Mouse (Mus musculus): ENCODE data around the gene Nrap. TPM values are rescaled to one million over a fixed set of nuclear protein-coding genes. Genes with fewer than 3 reads are reported as not detected.

The Nrap gene
- polyA plus RNA-seq, 1 experiment: 0.07 TPM

- no peak for TF ChIP-seq POLR2A (IDR thresholded peaks at IDR 0.05; ENCODE audit: control insufficient read depth, low read depth, low read length)
- TF ChIP-seq CTCF (IDR thresholded peaks at IDR 0.05; ENCODE audit: control insufficient read depth, insufficient read depth, insufficient replicate concordance, low read depth, low read length): no peak
- H3K4me3 ChIP-seq (ENCODE audit: control insufficient read depth, low read depth, low read length): no peak overlapping the region
- no peaks in the 10 kb centered on the region for H3K27me3 ChIP-seq (ENCODE audit: control insufficient read depth, insufficient read depth, low read length)
- no peaks in the 10 kb centered on the region for H3K36me3 ChIP-seq (ENCODE audit: control insufficient read depth, insufficient read depth, low read length)
- peaks cover 2% of the 10 kb centered on the region; the same call in 1 of the 2 replicates for H3K4me1 ChIP-seq (ENCODE audit: control insufficient read depth, insufficient read depth, low read length)
- no peak overlapping the region for H3K27ac ChIP-seq (ENCODE audit: control insufficient read depth, insufficient read depth, low read depth, low read length)
Observed at GRCm38 (mm10) chr19:56385546-56385945, 4.3 kb downstream of the Nrap start.

GRCm38 (mm10) chr19:56381407-56381806 is 8.4 kb downstream of the Nrap start:
- Histone ChIP-seq H3K27ac (ENCODE audit: control insufficient read depth, insufficient read depth, low read depth, low read length) (no peak overlapping the region), H3K4me3 (ENCODE audit: control insufficient read depth, low read depth, low read length) (no peak overlapping the region), H3K36me3 (ENCODE audit: control insufficient read depth, insufficient read depth, low read length) (no peaks in the 10 kb centered on the region), H3K27me3 (ENCODE audit: control insufficient read depth, insufficient read depth, low read length) (no peaks in the 10 kb centered on the region), H3K4me1 (ENCODE audit: control insufficient read depth, insufficient read depth, low read length) (peaks cover 2% of the 10 kb centered on the region; the same call in 1 of the 2 replicates)
- TF ChIP-seq POLR2A (IDR thresholded peaks at IDR 0.05; ENCODE audit: control insufficient read depth, low read depth, low read length): no peak
- no peak for TF ChIP-seq CTCF (IDR thresholded peaks at IDR 0.05; ENCODE audit: control insufficient read depth, insufficient read depth, insufficient replicate concordance, low read depth, low read length)

GRCm38 (mm10) chr19:56380341-56380740 is 9.5 kb downstream of the Nrap start:
- Histone ChIP-seq H3K36me3 (ENCODE audit: control insufficient read depth, insufficient read depth, low read length) (no peaks in the 10 kb centered on the region), H3K27me3 (ENCODE audit: control insufficient read depth, insufficient read depth, low read length) (no peaks in the 10 kb centered on the region), H3K4me1 (ENCODE audit: control insufficient read depth, insufficient read depth, low read length) (peaks cover 2% of the 10 kb centered on the region; the same call in 1 of the 2 replicates), H3K27ac (ENCODE audit: control insufficient read depth, insufficient read depth, low read depth, low read length) (no peak overlapping the region), H3K4me3 (ENCODE audit: control insufficient read depth, low read depth, low read length) (no peak overlapping the region)
- TF ChIP-seq POLR2A (IDR thresholded peaks at IDR 0.05; ENCODE audit: control insufficient read depth, low read depth, low read length): no peak
- TF ChIP-seq CTCF (IDR thresholded peaks at IDR 0.05; ENCODE audit: control insufficient read depth, insufficient read depth, insufficient replicate concordance, low read depth, low read length): no peak

GRCm38 (mm10) chr19:56378554-56379172 is 11.2 kb downstream of the Nrap start:
- Histone ChIP-seq H3K27ac (ENCODE audit: control insufficient read depth, insufficient read depth, low read depth, low read length) (no peak overlapping the region), H3K4me3 (ENCODE audit: control insufficient read depth, low read depth, low read length) (no peak overlapping the region), H3K36me3 (ENCODE audit: control insufficient read depth, insufficient read depth, low read length) (no peaks in the 10 kb centered on the region), H3K4me1 (ENCODE audit: control insufficient read depth, insufficient read depth, low read length) (peaks cover 2% of the 10 kb centered on the region; the same call in 1 of the 2 replicates), H3K27me3 (ENCODE audit: control insufficient read depth, insufficient read depth, low read length) (no peaks in the 10 kb centered on the region)
- TF ChIP-seq POLR2A (IDR thresholded peaks at IDR 0.05; ENCODE audit: control insufficient read depth, low read depth, low read length) (no peak), CTCF (IDR thresholded peaks at IDR 0.05; ENCODE audit: control insufficient read depth, insufficient read depth, insufficient replicate concordance, low read depth, low read length) (no peak)

GRCm38 (mm10) chr19:56378007-56378406 is 11.8 kb downstream of the Nrap start:
- TF ChIP-seq CTCF (IDR thresholded peaks at IDR 0.05; ENCODE audit: control insufficient read depth, insufficient read depth, insufficient replicate concordance, low read depth, low read length) (no peak), POLR2A (IDR thresholded peaks at IDR 0.05; ENCODE audit: control insufficient read depth, low read depth, low read length) (no peak)

GRCm38 (mm10) chr19:56374011-56374410 is 15.8 kb downstream of the Nrap start:
- no peak for TF ChIP-seq POLR2A (IDR thresholded peaks at IDR 0.05; ENCODE audit: control insufficient read depth, low read depth, low read length)
- TF ChIP-seq CTCF (IDR thresholded peaks at IDR 0.05; ENCODE audit: control insufficient read depth, insufficient read depth, insufficient replicate concordance, low read depth, low read length): no peak
- H3K27ac ChIP-seq (ENCODE audit: control insufficient read depth, insufficient read depth, low read depth, low read length): no peak overlapping the region
- no peak overlapping the region for H3K4me3 ChIP-seq (ENCODE audit: control insufficient read depth, low read depth, low read length)
- H3K4me1 ChIP-seq (ENCODE audit: control insufficient read depth, insufficient read depth, low read length): no peaks in the 10 kb centered on the region
- H3K27me3 ChIP-seq (ENCODE audit: control insufficient read depth, insufficient read depth, low read length): no peaks in the 10 kb centered on the region
- H3K36me3 ChIP-seq (ENCODE audit: control insufficient read depth, insufficient read depth, low read length): no peaks in the 10 kb centered on the region

More at GRCm38 (mm10) chr19:56378007-56378406, 11.8 kb downstream of the Nrap start:
- Histone ChIP-seq H3K4me3 (ENCODE audit: control insufficient read depth, low read depth, low read length) (no peak overlapping the region), H3K4me1 (ENCODE audit: control insufficient read depth, insufficient read depth, low read length) (no peaks in the 10 kb centered on the region), H3K27me3 (ENCODE audit: control insufficient read depth, insufficient read depth, low read length) (no peaks in the 10 kb centered on the region), H3K27ac (ENCODE audit: control insufficient read depth, insufficient read depth, low read depth, low read length) (no peak overlapping the region), H3K36me3 (ENCODE audit: control insufficient read depth, insufficient read depth, low read length) (no peaks in the 10 kb centered on the region)

DNA sequence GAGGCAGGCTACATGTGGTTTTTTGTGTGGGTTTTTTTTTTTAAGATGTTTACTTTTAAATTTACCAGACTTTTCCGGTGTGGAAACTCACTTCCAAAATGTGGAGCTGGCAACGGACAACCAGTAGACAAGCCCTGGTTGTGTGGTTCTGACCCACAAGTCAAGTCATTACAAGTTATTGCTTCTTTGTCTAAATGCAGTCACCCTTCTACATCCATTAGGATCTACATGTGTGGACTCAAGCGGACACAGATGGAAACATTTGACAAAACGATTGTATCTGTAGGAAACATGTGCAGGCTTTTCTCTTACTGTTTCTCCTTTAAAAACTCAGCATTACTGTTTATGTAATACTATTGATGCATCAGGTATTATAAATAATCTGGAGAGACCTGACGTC is 16.6 kb downstream of the Nrap start:
- no peaks in the 10 kb centered on the region for H3K4me1 ChIP-seq (ENCODE audit: control insufficient read depth, insufficient read depth, low read length)
- TF ChIP-seq CTCF (IDR thresholded peaks at IDR 0.05; ENCODE audit: control insufficient read depth, insufficient read depth, insufficient replicate concordance, low read depth, low read length) (no peak), POLR2A (IDR thresholded peaks at IDR 0.05; ENCODE audit: control insufficient read depth, low read depth, low read length) (no peak)
- no peaks in the 10 kb centered on the region for H3K36me3 ChIP-seq (ENCODE audit: control insufficient read depth, insufficient read depth, low read length)

More for the DNA sequence above, 16.6 kb downstream of the Nrap start:
- no peaks in the 10 kb centered on the region for H3K27me3 ChIP-seq (ENCODE audit: control insufficient read depth, insufficient read depth, low read length)
- no peak overlapping the region for H3K4me3 ChIP-seq (ENCODE audit: control insufficient read depth, low read depth, low read length)
- H3K27ac ChIP-seq (ENCODE audit: control insufficient read depth, insufficient read depth, low read depth, low read length): no peak overlapping the region

Measured in testis, adult 2 months (tissue).